Mouse (Mus musculus): ENCODE data around the gene Cacna1g. TPM values are rescaled to one million over a fixed set of nuclear protein-coding genes. Genes with fewer than 3 reads are reported as not detected.

The Cacna1g gene
- polyA plus RNA-seq, 1 experiment from 2014 or later = 8.1 TPM

DNA sequence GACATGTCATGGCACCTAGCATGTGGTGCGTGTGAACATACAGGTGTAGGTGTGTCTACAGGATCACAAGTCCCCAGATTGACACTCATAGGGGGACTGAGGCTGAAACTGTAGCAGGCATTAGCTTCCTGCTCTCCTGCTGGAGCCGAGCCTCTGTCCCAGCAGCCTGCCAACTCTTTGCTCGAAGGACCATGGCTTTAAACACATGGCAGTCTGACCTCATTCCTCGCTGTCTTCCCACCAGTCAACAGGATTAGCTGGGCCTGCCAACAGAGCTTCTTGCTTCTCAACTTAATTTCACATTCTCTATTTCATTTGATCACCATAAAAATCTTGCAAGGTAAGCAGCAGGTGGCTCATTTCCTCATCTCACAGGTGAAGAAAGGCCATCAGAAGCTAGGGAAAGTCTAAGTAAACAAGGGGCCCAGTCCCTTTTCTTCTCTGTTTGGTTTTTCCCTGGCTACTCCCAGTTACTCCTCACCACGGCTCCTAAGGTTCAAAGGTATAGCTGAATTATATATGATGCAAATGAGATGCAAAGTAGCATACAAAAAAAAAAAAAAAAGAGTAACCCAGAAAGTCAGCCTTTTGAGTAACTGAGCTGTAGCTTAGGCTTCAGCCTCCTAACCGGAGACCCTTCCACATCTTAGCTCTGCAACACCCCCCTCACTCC is 84.1 kb downstream of the Cacna1g start:
- no peaks in the 10 kb centered on the region for H3K36me3 ChIP-seq
- H3K27ac ChIP-seq (replicated peaks) = no peak overlapping the region
- H3K4me3 ChIP-seq = no peak overlapping the region
- H3K9me3 ChIP-seq (replicated peaks) = no peaks in the 10 kb centered on the region
- WGBS = 74% methylated on average over 6 of the region's 6 CpGs
- peaks cover 41% of the 10 kb centered on the region for H3K27me3 ChIP-seq (ENCODE audit: low read depth, poor library complexity, severe bottlenecking)
- DNase-seq (ENCODE audit: low spot score) = no peak
- H3K4me1 ChIP-seq = peaks cover 27% of the 10 kb centered on the region

DNA sequence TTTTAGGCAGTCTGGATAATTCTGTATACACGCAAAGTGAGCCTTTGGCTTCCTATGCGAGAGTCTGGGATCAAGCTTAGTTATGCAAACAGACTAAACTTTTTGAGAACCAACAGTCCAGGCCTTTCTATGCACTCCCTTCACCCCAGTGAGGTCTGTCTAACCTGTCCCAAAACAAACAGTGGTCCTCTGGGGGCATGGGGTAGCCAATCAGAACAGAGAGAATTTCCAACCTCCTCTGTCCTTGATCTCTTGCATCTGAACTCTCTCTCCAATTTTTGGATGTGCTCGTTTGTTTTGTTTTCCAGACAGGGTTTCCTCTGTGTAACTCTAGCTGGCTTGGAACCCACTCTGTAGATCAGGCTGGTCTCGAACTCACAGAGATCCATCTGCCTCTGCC is 85.0 kb downstream of the Cacna1g start:
- WGBS = 85% methylated on average over 4 of the region's 4 CpGs
- Histone ChIP-seq H3K27me3 (ENCODE audit: low read depth, poor library complexity, severe bottlenecking) (peaks cover 35% of the 10 kb centered on the region), H3K4me3 (no peak overlapping the region), H3K36me3 (no peaks in the 10 kb centered on the region), H3K9me3 (replicated peaks) (no peaks in the 10 kb centered on the region), H3K27ac (replicated peaks) (no peak overlapping the region), H3K4me1 (peaks cover 27% of the 10 kb centered on the region)
- DNase-seq (ENCODE audit: low spot score) = no peak

DNA sequence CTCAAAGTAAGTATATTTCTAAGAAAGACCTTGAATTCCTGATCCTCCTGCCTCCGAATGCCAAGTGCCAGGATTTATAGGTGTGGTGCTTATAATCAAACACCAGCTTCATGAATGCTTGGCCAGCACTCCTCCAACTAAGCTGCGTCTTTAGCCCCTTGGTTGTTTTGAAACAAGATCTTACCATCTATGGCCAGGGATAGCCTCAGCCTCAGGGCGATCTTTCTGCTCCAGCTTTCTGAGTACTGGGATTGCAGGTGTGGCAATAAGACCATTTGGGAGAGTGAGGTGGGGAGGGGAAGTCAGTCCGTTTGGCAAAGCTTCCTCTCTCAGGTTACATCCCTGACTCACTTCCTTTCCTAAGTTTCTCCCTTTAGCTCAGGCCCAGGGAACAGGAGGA is 86.2 kb downstream of the Cacna1g start:
- no peak overlapping the region for H3K4me3 ChIP-seq
- no peaks in the 10 kb centered on the region for H3K9me3 ChIP-seq (replicated peaks)
- H3K27me3 ChIP-seq (ENCODE audit: low read depth, poor library complexity, severe bottlenecking) = peaks cover 25% of the 10 kb centered on the region
- H3K27ac ChIP-seq (replicated peaks) = no peak overlapping the region
- no peaks in the 10 kb centered on the region for H3K36me3 ChIP-seq
- H3K4me1 ChIP-seq = peaks cover 25% of the 10 kb centered on the region
- DNase-seq (ENCODE audit: low spot score) = no peak
- 84% methylated on average over 4 of the region's 4 CpGs for WGBS

DNA sequence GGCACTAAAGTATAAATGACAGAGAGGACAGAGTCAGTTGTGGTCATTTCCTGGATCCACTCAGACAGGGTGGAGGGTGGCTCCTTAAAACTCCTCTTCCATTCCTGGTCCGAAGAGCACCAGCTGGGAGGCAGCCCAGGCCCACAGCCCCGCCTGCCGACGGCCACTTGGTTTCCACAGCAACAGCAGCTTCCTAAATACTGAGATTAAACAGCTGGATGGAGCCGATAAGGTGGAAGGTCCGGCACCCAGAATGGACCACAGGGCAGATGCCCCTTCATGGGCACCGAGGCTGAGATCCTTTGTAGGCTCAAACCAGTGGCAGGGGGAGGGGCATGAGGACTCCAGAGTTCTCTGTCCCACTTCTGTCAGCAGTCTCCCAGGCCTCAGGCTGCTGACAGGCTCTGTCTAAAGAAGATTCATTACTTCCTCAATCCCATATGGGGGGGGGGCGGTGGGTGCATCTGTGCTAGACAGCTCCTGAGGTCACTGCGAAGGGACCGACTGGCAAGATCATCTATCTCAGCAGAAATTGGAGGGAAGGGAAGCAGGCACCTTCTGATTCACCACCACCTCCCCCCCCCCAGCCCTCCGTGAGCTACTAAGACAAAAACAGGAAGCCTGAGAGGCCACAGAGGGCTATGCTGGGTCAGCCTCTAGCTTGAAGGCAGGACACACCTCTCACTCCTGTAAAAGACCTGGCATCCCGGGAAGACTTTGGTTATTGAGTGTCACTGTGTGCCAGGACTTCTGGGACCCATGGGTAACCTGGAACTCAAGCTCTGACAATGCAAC is 87.8 kb downstream of the Cacna1g start:
- H3K36me3 ChIP-seq = no peaks in the 10 kb centered on the region
- peak overlapping the region; percentile 18; the same call in 1 of the 2 replicates for H3K4me3 ChIP-seq
- peak; percentile 50 for DNase-seq (ENCODE audit: low spot score)
- WGBS = 43% methylated on average over 12 of the region's 12 CpGs
- H3K27ac ChIP-seq (replicated peaks) = peak overlapping the region; percentile 42
- no peaks in the 10 kb centered on the region for H3K9me3 ChIP-seq (replicated peaks)
- peaks cover 9% of the 10 kb centered on the region; the same call in 1 of the 2 replicates for H3K27me3 ChIP-seq (ENCODE audit: low read depth, poor library complexity, severe bottlenecking)
- peaks cover 18% of the 10 kb centered on the region for H3K4me1 ChIP-seq

DNA sequence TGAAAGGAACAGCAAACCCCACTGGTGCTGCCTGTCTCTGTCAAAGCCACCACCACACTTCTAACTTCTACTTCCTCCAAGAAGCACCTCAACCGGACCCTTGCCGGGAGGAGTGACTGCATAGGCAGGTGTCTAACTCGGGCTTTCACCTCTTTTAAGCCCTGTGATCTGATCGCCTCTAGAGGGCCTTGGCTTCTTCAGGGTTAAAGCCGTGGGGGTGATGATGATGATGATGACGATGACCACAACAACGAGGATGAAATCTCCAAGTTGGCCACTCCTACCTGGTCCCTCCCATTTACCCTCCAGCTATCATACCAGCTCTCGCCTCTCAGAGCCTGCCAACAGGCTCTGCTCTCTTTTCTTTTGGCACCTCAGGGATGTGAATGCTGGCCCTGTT is 94.3 kb downstream of the Cacna1g start:
- Histone ChIP-seq H3K4me1 (peaks cover 12% of the 10 kb centered on the region), H3K36me3 (no peaks in the 10 kb centered on the region), H3K27me3 (ENCODE audit: low read depth, poor library complexity, severe bottlenecking) (peaks cover under 1% of the 10 kb centered on the region; the same call in 1 of the 2 replicates), H3K4me3 (no peak overlapping the region), H3K27ac (replicated peaks) (no peak overlapping the region), H3K9me3 (replicated peaks) (no peaks in the 10 kb centered on the region)
- no peak for DNase-seq (ENCODE audit: low spot score)
- WGBS = 80% methylated on average over 8 of the region's 8 CpGs

DNA sequence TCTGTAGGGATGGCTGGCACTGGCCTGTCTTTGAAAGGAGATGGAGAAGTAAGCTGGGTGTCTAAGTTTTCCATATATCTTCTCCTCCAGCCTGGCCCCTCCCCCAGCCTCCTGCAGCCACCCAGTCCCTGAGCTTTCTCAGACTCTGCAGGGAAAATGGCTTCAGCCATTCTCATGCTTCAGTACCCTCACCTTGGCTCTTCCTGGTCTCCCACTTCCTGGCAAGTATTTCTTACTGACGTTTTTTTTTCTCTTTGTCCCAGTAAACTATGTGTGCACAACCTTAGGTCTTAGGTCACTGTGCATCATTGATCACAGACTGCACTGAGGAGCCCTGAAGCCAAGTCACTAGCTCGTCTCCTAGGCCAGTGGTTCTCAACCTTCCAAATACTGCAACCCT is 94.9 kb downstream of the Cacna1g start:
- H3K4me1 ChIP-seq = peaks cover 12% of the 10 kb centered on the region
- H3K27me3 ChIP-seq (ENCODE audit: low read depth, poor library complexity, severe bottlenecking) = no peaks in the 10 kb centered on the region; the same call in 1 of the 2 replicates
- no peak overlapping the region for H3K27ac ChIP-seq (replicated peaks)
- no peaks in the 10 kb centered on the region for H3K9me3 ChIP-seq (replicated peaks)
- no peak for DNase-seq (ENCODE audit: low spot score)
- H3K4me3 ChIP-seq = no peak overlapping the region
- no peaks in the 10 kb centered on the region for H3K36me3 ChIP-seq
- WGBS = 21% methylated on average over 2 of the region's 2 CpGs

DNA sequence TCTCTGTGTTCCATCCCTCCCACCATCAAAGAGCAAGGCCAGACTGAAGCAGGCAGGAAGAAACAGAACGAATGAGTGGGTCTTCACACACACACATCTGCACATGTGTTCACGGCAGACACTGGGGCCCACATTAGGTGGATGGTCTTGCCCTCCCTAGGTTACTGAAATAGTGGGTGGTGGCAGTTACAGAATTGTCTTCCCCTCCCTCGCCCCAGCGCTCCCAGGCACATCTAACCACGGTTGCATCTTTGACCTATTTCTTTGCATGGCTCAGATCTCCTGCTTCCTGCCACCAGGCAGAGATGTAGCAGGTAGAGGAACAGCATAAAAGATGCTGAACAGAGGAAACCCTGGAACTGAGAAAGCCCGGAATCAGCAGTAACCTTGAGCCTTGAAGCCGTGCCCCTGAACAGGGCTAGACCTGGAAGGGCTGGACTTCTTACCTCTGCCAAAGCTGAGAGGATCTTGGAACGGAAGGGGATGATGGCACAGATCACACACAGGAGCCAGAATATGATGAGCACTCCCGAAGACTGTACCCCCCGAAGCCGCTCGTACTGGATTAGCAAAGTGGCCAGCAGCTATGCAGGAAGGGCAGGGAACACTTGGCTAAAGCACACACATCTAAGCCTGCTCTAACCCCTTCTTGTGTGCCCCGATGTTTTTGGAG is 99.6 kb downstream of the Cacna1g start:
- Histone ChIP-seq H3K4me1 (peaks cover 14% of the 10 kb centered on the region), H3K27me3 (ENCODE audit: low read depth, poor library complexity, severe bottlenecking) (no peaks in the 10 kb centered on the region), H3K9me3 (replicated peaks) (no peaks in the 10 kb centered on the region), H3K27ac (replicated peaks) (no peak overlapping the region), H3K4me3 (no peak overlapping the region), H3K36me3 (no peaks in the 10 kb centered on the region)
- 89% methylated on average over 13 of the region's 13 CpGs for WGBS
- no peak for DNase-seq (ENCODE audit: low spot score)

DNA sequence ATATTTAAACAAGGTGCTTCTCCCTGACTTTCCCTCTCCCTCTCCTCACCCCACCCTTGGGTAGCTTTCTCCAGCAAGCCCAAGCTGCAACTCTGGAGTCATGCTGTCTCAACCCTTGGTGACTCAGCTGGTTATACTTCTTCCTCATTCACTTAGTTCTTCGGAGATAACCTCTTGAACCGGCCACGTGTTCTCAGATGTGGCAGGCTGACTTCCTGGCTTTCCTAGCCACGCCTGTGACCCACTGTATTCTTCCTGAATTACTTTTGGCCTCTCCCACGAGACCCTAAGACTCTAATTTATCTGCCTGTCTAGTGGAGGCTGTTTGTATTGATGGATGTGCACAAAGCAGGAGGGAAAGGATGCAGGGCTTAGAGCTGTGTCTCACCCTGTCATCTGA is 103.2 kb downstream of the Cacna1g start:
- WGBS = 58% methylated on average over 5 of the region's 5 CpGs

DNA sequence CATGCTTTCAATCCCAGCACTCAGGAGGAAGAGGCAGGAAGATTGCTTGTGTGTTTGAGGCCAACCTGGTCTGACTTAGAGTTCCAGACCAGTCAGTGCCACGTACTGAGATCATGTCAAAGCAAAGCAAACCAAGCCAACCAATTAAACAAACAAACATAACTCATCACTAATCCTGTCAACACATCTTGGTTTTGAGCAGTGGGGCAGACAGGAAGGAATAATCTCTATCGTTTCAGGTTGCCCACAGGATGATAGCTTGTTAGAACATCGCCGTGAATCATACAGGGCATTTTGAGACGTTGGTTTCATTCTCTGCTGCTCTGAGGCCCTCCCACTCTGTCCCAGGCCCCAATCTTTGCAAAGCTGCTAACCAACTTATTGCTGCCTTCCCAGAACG is 104.0 kb downstream of the Cacna1g start:
- 0 out of 2 replicates have a peak, but pooled peaks cover 7% of the 10 kb centered on the region for H3K4me1 ChIP-seq
- WGBS = 88% methylated on average over 6 of the region's 6 CpGs
- no peaks in the 10 kb centered on the region for H3K36me3 ChIP-seq
- H3K4me3 ChIP-seq = no peak overlapping the region
- 0 out of 2 replicates have a peak, but pooled peaks cover 3% of the 10 kb centered on the region for H3K27me3 ChIP-seq (ENCODE audit: low read depth, poor library complexity, severe bottlenecking)
- DNase-seq (ENCODE audit: low spot score) = no peak
- H3K27ac ChIP-seq (replicated peaks) = no peak overlapping the region
- H3K9me3 ChIP-seq (replicated peaks) = no peaks in the 10 kb centered on the region; the same call in 1 of the 2 replicates

More for the DNA sequence above, 103.2 kb downstream of the Cacna1g start:
- no peak overlapping the region for H3K4me3 ChIP-seq
- 0 out of 2 replicates have a peak, but pooled peaks cover 3% of the 10 kb centered on the region for H3K27me3 ChIP-seq (ENCODE audit: low read depth, poor library complexity, severe bottlenecking)
- no peaks in the 10 kb centered on the region; the same call in 1 of the 2 replicates for H3K9me3 ChIP-seq (replicated peaks)
- no peak overlapping the region for H3K27ac ChIP-seq (replicated peaks)
- H3K4me1 ChIP-seq = 0 out of 2 replicates have a peak, but pooled peaks cover 7% of the 10 kb centered on the region
- no peaks in the 10 kb centered on the region for H3K36me3 ChIP-seq
- DNase-seq (ENCODE audit: low spot score) = no peak

DNA sequence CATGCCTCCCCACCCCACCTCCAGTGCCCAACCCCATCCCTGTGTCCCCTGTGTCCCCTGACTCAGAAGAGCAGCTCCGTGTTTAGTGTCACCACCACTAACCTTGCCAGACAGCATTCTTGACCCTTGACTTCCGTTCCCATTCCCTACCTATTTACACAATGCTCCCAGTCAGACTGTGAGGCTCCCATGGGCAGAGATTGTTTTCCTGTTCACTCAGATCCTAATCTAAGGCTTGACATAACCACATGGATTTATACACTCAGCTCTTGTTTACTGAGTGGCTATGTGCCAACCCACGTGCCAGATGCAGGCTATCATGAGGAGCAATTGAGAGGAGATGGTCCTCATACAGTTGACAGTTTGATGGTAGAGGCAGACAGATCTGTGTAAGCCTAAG is 108.7 kb downstream of the Cacna1g start:
- H3K27me3 ChIP-seq (ENCODE audit: low read depth, poor library complexity, severe bottlenecking) = 0 out of 2 replicates have a peak, but pooled peaks cover 3% of the 10 kb centered on the region
- no peak overlapping the region for H3K27ac ChIP-seq (replicated peaks)
- H3K36me3 ChIP-seq = no peaks in the 10 kb centered on the region
- H3K4me3 ChIP-seq = no peak overlapping the region
- WGBS = 77% methylated on average over 3 of the region's 3 CpGs
- no peak for DNase-seq (ENCODE audit: low spot score)
- no peaks in the 10 kb centered on the region; the same call in 1 of the 2 replicates for H3K9me3 ChIP-seq (replicated peaks)
- H3K4me1 ChIP-seq = 0 out of 2 replicates have a peak, but pooled peaks cover under 1% of the 10 kb centered on the region

DNA sequence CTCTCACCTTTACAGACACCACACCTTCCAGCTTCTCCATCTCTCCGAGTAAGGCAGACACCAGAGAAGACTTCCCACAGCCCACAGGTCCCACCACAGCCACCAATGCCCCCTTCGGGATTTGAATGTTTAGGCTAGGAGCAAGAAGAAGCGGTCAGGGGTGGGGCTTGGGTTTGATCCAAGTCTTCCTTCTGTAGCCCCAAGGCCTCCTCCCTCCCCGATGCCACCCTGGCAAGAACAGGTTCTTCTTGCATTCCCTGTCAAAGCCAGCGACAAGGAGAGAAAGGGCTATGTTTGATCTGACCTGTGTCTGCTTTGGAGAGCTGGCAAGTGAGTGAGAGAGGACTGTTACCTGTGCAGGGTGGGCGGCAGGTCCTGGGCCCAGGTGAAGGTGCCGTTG is 110.3 kb downstream of the Cacna1g start:
- H3K27ac ChIP-seq (replicated peaks) = no peak overlapping the region
- 87% methylated on average over 7 of the region's 7 CpGs for WGBS
- 0 out of 2 replicates have a peak, but pooled peaks cover 2% of the 10 kb centered on the region for H3K4me1 ChIP-seq
- DNase-seq (ENCODE audit: low spot score) = no peak
- no peak overlapping the region for H3K4me3 ChIP-seq
- no peaks in the 10 kb centered on the region; the same call in 1 of the 2 replicates for H3K9me3 ChIP-seq (replicated peaks)
- H3K27me3 ChIP-seq (ENCODE audit: low read depth, poor library complexity, severe bottlenecking) = no peaks in the 10 kb centered on the region
- no peaks in the 10 kb centered on the region for H3K36me3 ChIP-seq

DNA sequence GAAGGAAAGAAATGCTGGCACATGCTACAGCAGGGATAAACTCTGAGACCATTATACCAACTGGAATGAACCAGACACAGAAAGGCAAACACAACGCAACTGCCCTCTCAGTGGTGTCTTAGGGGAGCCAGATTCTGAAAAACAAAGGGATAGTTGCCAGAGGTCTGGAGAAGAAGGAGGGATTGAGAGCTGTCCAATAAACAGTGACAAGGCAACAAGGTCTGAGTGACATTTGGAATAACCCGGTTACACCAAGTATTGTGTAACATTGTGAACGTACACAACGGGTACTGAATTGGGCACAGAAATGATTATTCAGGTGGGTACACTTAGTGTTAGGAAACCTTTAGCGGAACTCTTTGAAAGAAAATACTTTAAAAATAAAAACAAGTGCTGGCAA is 111.9 kb downstream of the Cacna1g start:
- Histone ChIP-seq H3K36me3 (no peaks in the 10 kb centered on the region), H3K4me3 (no peak overlapping the region), H3K27ac (replicated peaks) (no peak overlapping the region), H3K9me3 (replicated peaks) (no peaks in the 10 kb centered on the region; the same call in 1 of the 2 replicates), H3K27me3 (ENCODE audit: low read depth, poor library complexity, severe bottlenecking) (no peaks in the 10 kb centered on the region), H3K4me1 (0 out of 2 replicates have a peak, but pooled peaks cover 2% of the 10 kb centered on the region)
- no peak for DNase-seq (ENCODE audit: low spot score)
- WGBS = 93% methylated on average over 5 of the region's 5 CpGs

Data from midbrain, embryonic 10.5 days (tissue).